Mouse (Mus musculus) natural killer cell, adult 2 months (primary cell): ENCODE results near the gene Snd1.

Experiments
- DNase-seq, 2 experiments: peaks; one replicate each; pipeline ENCODE4 v3.0.0; 2022; ENCODE audit warnings: low spot score in 2 of 2

Gene Snd1

GRCm38 (mm10) chr6:28914981-28915380, 440.0 kb downstream of the Snd1 start:
- DNase-seq: no peak

GRCm38 (mm10) chr6:28916630-28917029, 441.7 kb downstream of the Snd1 start:
- DNase-seq: no peak

GRCm38 (mm10) chr6:28919346-28919745, 444.4 kb downstream of the Snd1 start:
- no peak for DNase-seq

DNA sequence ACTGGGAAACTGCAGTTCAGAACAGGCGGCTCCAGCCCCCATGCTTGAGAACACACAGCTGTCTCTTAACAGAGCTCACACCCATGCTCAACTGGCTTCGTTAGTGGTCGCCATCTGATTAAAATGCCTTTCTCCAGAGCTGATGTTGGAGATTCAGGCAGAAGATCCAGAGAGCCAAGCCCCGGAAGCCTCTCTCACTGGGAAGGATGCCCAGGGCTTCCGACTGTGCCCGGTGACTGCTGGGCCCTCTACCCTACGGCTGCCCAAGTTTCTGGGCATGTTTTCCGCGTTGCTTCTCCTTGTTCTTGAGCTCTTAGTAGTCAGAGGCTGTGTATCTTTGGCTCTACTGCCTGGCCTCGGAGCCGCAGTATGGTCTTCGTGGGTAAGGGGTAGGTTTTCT, 447.4 kb downstream of the Snd1 start:
- DNase-seq: no peak

DNA sequence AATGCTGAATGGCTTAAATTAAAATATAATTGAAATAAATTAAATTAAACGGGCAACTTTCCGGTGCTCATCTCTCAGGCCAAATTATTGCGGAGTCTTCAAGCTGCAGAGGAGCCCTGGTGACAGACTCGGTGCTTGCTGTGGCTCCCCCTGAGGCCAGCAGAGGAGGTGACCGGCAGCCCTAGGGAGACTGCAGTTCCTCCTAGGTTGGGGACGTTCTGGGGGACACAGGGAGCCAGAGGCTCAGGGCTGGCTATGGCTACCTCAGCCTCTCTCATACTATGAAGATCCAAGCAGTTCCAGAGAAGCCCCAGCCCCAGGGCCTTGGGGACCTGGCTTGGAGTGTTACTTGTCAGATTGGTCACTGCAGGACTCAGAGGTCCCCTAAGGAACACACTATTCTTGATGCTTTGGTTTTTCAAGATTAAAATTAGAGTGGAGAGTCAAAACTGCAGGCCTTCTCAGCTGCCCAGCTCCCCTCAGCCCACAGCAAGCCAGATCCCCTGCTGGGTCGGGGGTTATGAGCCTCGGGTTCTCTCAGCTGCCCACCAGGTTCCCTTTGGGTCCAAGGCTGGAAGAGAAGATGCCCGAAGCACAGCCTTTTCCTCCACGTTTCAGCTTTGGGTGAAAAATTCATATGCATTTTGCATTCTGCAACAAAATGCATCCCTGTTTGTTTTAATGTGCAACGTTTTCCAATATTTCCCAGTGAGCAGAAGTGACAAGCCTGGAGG, 448.3 kb downstream of the Snd1 start:
- no peak for DNase-seq

DNA sequence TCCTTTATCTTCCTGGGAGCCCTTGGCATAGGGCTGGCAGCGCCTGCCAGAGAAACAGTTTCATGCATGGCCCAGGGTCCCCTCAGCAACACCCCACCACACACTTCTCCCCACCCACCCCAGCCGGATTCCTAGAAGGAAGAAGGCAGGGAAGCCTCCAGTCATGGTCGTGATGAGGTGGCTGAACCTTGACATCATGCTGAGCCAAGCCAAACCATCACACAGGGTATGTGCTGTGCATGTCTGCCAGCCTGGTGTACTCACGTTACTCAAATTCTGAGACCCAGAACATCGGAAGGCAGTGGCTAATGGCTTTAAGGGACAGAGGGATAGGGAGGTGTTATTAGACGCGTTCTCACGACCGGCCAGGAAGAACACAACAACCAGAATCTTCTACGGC, 448.9 kb downstream of the Snd1 start:
- no peak for DNase-seq

DNA sequence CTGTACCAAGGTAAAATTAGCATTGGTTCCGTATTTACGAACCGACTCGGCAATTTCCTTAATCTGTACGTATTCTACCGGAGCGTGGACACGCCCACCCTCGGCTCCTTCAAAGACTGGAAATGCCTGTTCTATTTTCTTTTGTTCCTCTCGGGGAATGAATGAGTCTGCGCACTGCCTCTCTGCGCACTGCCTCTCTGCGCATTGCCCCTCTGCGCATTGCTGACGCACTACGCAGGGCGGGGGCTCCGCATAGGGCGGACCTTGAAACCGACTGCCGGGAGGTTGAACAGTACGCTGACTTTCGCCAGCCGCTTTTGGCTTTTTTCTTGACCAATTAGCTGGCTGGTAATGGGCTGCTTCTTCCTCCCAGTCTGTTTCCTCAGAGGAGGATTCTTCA, 453.0 kb downstream of the Snd1 start:
- DNase-seq: peak in 1 of 2 experiments; percentile 23

DNA sequence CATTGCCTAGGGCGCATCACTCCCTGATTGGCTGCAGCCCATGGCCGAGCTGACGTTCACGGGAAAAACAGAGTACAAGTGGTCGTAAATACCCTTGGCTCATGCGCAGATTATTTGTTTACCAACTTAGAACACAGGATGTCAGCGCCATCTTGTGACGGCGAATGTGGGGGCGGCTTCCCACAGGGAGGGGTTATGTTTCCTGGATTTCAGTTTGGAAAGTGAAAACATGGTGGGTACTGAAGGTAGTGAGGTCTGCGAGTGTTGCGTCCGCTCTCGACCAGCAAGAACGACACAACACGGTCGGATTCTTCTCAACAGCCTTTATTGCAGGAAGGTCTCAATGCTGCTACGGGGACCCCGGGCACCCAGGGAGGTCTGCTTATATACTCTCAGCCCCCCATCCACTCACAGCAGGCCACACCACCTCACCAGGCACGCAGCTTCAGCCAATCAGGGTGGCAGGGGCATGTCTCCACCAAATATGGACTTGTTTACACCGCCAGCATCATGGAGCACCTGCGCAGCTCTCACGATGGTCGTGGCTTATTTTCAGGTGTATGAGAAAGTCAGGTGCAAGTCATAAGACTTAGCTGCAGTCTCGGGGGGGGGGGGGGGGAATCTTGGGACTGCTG, 454.3 kb downstream of the Snd1 start:
- DNase-seq: peak in 1 of 2 experiments; percentile 59

DNA sequence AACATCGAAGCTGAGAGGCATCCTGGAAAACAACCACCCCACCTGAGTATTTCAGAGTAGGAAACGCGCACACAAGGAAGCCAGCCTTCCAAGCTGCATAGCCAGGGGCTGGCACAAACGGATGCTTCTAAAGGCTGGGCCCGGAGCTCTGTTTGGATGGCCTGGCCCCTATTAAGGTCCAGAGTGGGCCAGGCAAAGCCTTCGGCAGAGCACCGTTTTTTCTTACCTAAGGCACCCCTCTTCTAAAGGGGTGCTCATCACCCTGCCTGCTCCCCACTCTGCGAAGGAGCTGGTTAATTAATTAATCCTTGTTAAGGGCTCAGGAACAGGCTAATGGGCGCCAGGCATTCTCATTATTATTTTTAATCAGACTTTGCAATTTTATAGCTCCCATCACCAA, 456.3 kb downstream of the Snd1 start:
- DNase-seq: no peak

DNA sequence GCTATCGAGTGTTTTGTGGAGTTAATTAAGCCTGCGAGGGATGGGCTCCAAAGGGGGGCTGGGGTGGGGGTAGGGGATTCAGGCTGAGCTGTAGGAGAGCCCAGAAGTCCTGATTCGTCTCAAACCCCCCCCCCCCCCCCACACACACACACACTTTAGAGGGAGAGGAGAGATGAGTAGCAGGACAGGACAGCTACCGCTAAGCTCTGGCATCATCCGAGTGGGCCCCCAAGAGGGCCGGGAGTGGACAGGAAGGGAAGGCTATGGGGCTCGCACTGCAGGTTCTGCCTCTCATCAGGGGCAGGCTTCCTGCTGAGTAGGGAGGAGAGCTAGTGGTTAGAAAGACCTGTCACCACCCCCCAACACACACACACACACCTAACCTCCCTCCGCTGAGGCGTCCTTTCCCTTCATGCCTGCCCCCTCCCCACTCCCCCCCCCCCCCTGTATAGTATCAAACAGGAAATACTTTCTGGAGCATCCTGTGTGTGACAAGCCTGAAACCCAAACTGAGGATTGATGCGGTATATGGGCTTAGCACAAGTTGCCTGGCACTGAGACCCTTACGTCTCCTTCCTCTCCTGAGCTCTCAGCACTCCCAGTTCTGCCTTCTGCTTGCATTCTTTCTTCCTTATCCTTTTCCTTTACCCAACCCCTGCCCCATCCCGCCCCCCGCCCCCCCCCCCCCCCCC, 456.8 kb downstream of the Snd1 start:
- no peak for DNase-seq

DNA sequence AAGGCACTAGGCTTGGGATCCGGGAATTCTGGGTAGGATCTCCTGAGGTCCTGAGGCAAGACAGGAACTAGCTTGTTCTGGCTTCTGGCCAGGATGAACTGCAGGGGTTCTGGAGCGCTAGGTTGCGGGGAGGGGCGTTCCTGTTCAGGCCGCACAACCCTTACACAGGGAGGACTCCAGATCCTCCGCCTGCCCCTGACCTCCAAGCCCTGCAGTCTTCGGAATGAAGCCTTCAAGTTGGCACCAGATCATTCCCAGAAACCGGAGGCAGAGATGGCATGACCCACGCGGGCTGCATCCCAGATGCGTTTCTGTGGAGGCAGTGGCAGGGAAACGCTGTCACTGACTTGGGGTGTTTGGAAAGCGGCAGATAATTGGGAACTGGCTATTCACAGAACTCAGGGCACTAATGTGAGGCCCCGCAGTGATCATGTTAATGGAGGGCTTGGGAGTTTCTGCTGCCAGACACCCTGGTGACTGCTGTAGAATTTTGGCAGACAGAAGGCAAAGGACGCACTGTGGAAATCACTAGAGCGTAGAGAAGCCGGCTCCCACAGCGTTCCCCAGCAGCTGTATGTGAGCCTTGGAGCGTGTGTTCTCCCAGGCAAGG, 457.5 kb downstream of the Snd1 start:
- DNase-seq: no peak

GRCm38 (mm10) chr6:28935736-28936135, 460.8 kb downstream of the Snd1 start:
- no peak for DNase-seq

DNA sequence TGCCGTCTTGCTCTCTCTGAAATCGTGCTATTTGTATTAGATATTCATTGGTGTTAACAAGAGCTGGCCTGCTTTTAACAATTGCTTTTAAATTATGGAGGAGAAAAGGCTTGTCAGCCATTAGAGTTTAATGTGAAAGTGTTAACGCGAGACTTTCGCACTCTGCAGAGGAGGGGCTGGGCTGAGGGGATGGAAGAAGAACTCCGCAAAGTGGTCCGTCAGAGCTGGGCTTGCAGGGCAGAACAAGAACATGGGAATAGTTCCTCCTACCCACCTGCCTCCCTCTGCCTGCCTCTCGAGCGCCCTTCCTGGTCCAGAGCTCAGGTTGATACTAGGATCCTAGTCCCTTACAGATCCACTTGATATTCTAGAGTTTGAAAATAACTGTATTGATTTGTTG, 472.3 kb downstream of the Snd1 start:
- no peak for DNase-seq

DNA sequence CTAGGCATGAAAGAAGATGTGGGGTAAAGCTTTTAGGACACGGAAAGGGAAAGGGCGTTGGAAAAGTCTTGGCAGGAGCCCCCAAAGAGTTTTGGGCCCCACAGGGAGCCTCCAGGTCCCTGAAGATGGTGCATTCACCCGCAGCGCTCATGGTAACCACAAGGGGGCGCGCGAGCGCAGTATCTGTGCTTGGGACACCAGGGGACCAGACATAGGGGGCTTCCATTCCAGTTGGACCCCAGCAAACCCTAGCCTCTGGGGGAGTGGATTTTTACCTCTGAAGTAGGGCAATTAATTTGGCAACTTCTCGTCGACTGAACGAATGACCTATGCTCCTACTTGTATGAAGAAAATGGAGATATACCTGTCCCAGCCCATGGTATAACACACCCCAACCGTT, 474.3 kb downstream of the Snd1 start:
- peak; percentile 23 to 50 for DNase-seq

- no peak for DNase-seq
These were observed 480.6 kb downstream of the Snd1 start for GRCm38 (mm10) chr6:28955581-28955980.

GRCm38 (mm10) chr6:28957486-28957885, 482.5 kb downstream of the Snd1 start:
- no peak for DNase-seq

DNA sequence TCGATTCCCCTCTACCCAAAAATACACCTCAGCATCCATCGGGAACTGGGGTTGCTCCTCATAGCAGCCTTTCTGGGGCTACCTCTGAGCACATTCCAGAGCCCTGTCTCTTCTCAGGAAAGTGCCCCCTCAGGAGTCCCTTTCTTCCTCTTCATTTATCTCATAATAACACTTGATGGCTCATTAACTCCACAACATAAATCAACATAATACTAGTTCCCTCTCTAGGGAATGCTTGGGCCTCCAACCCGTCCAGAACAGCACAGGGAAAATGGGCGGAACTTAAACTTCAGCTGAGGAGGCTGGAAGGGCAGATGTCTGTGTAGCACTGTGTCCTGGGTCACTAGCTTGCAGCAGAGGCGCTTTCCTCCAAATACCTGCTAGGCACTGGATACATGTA, 488.2 kb downstream of the Snd1 start:
- DNase-seq: no peak

DNA sequence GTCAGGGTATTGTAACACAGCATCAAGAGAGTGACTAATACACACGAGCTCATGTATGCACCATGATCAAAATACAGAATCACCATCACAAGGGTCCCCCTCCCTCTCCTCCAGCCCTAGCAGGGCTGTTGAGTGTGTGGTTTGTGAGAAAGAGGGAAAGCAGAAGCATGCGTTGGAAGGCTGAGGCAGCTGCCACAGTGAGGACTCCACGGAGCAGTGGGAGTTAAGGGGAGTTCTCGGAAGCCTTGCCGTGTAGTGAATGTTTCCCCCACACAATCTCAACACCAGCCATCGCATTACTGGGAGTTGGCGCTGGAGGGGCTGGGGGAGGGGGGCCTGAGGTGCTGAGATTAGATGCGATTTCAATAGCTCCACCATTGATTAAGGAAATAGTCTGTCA, 490.3 kb downstream of the Snd1 start:
- no peak for DNase-seq

GRCm38 (mm10) chr6:28969615-28970014, 494.7 kb downstream of the Snd1 start:
- no peak for DNase-seq

GRCm38 (mm10) chr6:28970711-28971110, 495.8 kb downstream of the Snd1 start:
- DNase-seq: no peak

DNA sequence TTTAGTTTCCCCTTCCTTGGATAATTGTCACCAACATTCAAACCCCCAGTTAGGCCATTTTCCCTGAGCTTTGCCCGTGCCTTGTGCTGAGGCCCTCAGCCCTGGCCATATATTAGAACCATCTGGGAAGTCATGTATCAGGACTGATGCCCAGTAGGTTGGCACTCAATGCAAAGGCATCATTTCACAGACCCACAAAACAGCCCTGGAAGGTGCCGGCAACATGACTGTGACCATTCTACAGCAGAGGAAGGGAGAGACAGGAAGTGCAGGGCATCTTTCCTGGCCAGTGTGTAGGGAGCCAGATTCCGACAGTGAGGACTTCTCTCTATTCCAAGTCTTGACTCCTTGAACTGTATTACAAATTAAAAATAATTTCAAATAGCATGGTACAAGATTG, 499.6 kb downstream of the Snd1 start:
- no peak for DNase-seq

DNA sequence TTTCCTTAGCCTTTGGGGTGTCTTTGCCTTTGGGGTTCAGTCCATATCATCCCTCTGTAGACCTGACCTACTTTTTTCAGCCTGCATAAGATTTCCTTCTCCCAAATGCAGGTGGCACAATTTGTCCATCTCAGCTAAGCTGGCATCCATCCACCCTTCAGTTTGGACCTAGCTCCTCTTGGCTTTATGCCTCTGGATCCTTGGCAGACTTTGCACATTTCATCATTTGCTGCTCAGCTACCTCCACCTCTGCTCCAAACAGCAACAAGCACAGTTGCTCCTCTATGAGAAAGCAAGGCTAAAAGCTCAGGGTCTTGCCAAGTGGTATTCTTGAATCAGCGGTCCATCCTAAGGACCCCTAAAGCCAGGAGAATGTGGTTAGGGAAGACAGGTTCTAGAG, 500.2 kb downstream of the Snd1 start:
- DNase-seq: no peak

DNA sequence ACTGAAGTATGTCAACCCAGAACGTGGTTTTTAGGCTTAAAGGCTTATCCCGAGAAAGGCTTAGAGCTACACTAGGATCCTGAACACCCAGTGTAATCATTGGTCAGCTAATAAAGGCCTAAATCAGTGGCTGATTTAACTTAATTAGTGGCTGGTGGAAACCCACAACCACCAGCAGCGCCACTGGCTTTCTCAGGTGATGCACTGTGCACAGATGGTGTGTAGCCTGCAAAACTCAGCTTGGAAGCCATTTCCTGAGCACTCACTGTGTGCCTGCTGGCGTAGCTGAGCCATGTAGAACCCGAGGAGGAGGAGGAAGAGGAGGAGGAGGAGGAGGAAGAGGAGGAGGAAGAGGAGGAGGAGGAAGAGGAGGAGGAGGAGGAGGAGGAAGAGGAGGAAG, 503.1 kb downstream of the Snd1 start:
- DNase-seq: no peak
